8 mouse cellular contexts compared by ENCODE assay signal in the genomic region with DNA sequence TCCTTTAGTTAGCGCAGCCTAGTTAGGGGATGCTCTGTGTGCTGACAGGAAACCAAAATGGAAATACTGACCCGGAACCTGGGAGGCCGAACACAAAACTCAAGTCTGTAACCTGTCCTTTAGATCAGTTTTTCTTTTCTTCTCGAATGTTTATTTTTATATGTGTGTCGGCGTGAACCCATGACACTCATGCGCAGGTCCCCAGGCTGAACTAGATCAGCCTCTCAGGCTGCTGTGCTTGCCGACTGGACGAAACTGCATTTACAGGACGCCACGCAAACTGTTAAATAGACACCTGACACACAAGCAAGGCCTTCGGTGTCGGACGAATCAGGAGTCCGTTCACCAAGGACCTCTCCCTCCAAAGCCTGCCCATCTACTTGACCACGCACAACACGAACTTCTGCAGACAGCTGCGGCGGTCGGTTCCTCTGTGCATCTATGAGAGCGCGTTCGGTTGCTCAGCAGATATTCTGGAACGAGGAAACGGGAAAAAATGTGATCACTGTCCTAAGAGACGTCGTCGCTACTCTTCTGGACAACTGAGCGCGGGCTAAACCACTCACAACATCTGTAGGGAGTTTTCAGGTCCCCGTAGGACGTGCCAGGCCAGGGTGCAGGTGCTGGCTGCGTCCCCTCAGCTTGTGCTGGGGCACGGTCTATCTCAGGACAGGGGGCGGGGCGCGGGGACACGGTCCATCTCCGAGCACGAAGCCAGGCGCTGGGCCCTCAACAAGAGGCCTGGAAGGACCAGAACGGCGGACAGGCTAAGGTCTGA. TPM values are rescaled to one million over a fixed set of nuclear protein-coding genes. Genes with fewer than 3 reads are reported as not detected.
A peak's percentile ranks its signal among the peaks of the same experiment; 100 is the strongest.
DNase-seq lines count a peak whose midpoint lies in the region; ATAC-seq and TF ChIP-seq lines count a peak whose summit lies in the region.

No protein-coding gene starts in this region.

- H3K4me2 ChIP-seq in neural tube, embryonic 11.5 days (ENCODE audit: low read depth): peak overlapping the region; percentile 62
- H3K4me2 ChIP-seq in forebrain, embryonic 13.5 days: peak overlapping the region; percentile 88
- peak overlapping the region; percentile 87 for H3K4me2 ChIP-seq in liver, embryonic 14.5 days (ENCODE audit: low read depth)
- H3K4me2 ChIP-seq in stomach, postnatal 0 days (replicated peaks; ENCODE audit: low read depth): peak overlapping the region; percentile 73

- no peak overlapping the region; the same call in 1 of the 2 replicates for H3K27ac ChIP-seq in neural tube, embryonic 11.5 days (ENCODE audit: low read depth, low read length)
- H3K27ac ChIP-seq in forebrain, embryonic 13.5 days: peak overlapping the region; percentile 93
- H3K27ac ChIP-seq in liver, embryonic 14.5 days: peak overlapping the region; percentile 83
- peak overlapping the region; percentile 87 for H3K27ac ChIP-seq in stomach, postnatal 0 days (replicated peaks)

- no peaks in the 10 kb centered on the region for H3K9me3 ChIP-seq in neural tube, embryonic 11.5 days (ENCODE audit: control insufficient read depth, low read length)
- H3K9me3 ChIP-seq in forebrain, embryonic 13.5 days (replicated peaks): no peaks in the 10 kb centered on the region
- H3K9me3 ChIP-seq in liver, embryonic 14.5 days (ENCODE audit: control insufficient read depth, low read length): no peaks in the 10 kb centered on the region
- no peaks in the 10 kb centered on the region for H3K9me3 ChIP-seq in stomach, postnatal 0 days (ENCODE audit: control insufficient read depth, low read length)

- no peaks in the 10 kb centered on the region for H3K27me3 ChIP-seq in neural tube, embryonic 11.5 days (ENCODE audit: control insufficient read depth, insufficient read depth, low read length)
- peaks cover 6% of the 10 kb centered on the region; the same call in 1 of the 2 replicates for H3K27me3 ChIP-seq in forebrain, embryonic 13.5 days
- no peaks in the 10 kb centered on the region for H3K27me3 ChIP-seq in liver, embryonic 14.5 days (ENCODE audit: control insufficient read depth, insufficient read depth, low read length)
- no peaks in the 10 kb centered on the region for H3K27me3 ChIP-seq in stomach, postnatal 0 days (ENCODE audit: control insufficient read depth, insufficient read depth, low read length)

- DNase-seq in embryo, embryonic 10 days (ENCODE audit: low spot score): peak; percentile 45
- no peak for DNase-seq in embryo, embryonic 10.5 days (ENCODE audit: low spot score)
- DNase-seq in neural tube, embryonic 11.5 days (ENCODE audit: low spot score): no peak
- DNase-seq in neural tube, embryonic 10.5 days (ENCODE audit: extremely low spot score, low spot score): no peak
- DNase-seq in liver, embryonic 14.5 days (ENCODE audit: low read depth in 3 of 3, low spot score in 3 of 3): peak in 2 of 3 experiments; percentile 19 to 36
- DNase-seq in stomach, postnatal 0 days (ENCODE audit: low spot score): no peak
- no peak for DNase-seq in right cerebral cortex, postnatal 4 days

- TF ChIP-seq EP300 in liver, embryonic 14.5 days (IDR thresholded peaks at IDR 0.05; ENCODE audit: low read depth): no peak
- TF ChIP-seq EP300 in stomach, postnatal 0 days (optimal IDR thresholded peaks at IDR 0.05): no peak

- no peak; the same call in 1 of the 2 replicates for ATAC-seq in neural tube, embryonic 11.5 days (ENCODE audit: insufficient read depth, low FRiP score, low TSS enrichment)
- no peak for ATAC-seq in forebrain, embryonic 13.5 days
- peak; percentile 56 for ATAC-seq in liver, embryonic 14.5 days (ENCODE audit: insufficient read depth)
- ATAC-seq in stomach, postnatal 0 days (ENCODE audit: low FRiP score, low TSS enrichment): no peak

- peak overlapping the region; percentile 54 for H3K9ac ChIP-seq in neural tube, embryonic 11.5 days (ENCODE audit: low read length)
- H3K9ac ChIP-seq in forebrain, embryonic 13.5 days: peak overlapping the region; percentile 62
- peak overlapping the region; percentile 78 for H3K9ac ChIP-seq in liver, embryonic 14.5 days (replicated peaks)
- H3K9ac ChIP-seq in stomach, postnatal 0 days (ENCODE audit: low read length): peak overlapping the region; percentile 63

- peaks cover 8% of the 10 kb centered on the region for H3K4me1 ChIP-seq in neural tube, embryonic 11.5 days (ENCODE audit: control insufficient read depth, insufficient read depth, low read length)
- H3K4me1 ChIP-seq in forebrain, embryonic 13.5 days: peaks cover 25% of the 10 kb centered on the region
- H3K4me1 ChIP-seq in liver, embryonic 14.5 days (replicated peaks; ENCODE audit: control insufficient read depth in 2 of 2, insufficient read depth in 2 of 2, low read length in 1 of 2): peaks cover 11 to 17% of the 10 kb centered on the region in 2 experiments
- no peaks in the 10 kb centered on the region for H3K4me1 ChIP-seq in stomach, postnatal 0 days (replicated peaks; ENCODE audit: control insufficient read depth, insufficient read depth)

- WGBS in neural tube, embryonic 11.5 days: 10% methylated on average over 43 of the region's 43 CpGs
- WGBS in forebrain, embryonic 13.5 days: 11% methylated on average over 43 of the region's 43 CpGs
- WGBS in liver, embryonic 14.5 days (ENCODE audit: insufficient replicate concordance): 12% methylated on average over 43 of the region's 43 CpGs
- 9% methylated on average over 43 of the region's 43 CpGs for WGBS in stomach, postnatal 0 days

- peak overlapping the region; percentile 94 for H3K4me3 ChIP-seq in neural tube, embryonic 11.5 days (ENCODE audit: low read depth, low read length)
- H3K4me3 ChIP-seq in forebrain, embryonic 13.5 days: peak overlapping the region; percentile 86
- H3K4me3 ChIP-seq in liver, embryonic 14.5 days (ENCODE audit: insufficient read depth in 1 of 2, low read depth in 2 of 2, low read length in 2 of 2): peak overlapping the region; percentile 74 to 81
- peak overlapping the region; percentile 98 for H3K4me3 ChIP-seq in stomach, postnatal 0 days (ENCODE audit: low read depth, low read length)

- peaks cover 8% of the 10 kb centered on the region for H3K36me3 ChIP-seq in neural tube, embryonic 11.5 days (ENCODE audit: control insufficient read depth, insufficient read depth, low read length)
- peaks cover 24% of the 10 kb centered on the region for H3K36me3 ChIP-seq in forebrain, embryonic 13.5 days (ENCODE audit: poor library complexity, severe bottlenecking)
- H3K36me3 ChIP-seq in liver, embryonic 14.5 days (replicated peaks; ENCODE audit: control insufficient read depth, insufficient read depth, low read depth): peaks cover 27% of the 10 kb centered on the region
- H3K36me3 ChIP-seq in stomach, postnatal 0 days (ENCODE audit: control insufficient read depth, insufficient read depth, low read length): peaks cover 14% of the 10 kb centered on the region; the same call in 1 of the 2 replicates

- no peak for TF ChIP-seq CTCF in liver, embryonic 14.5 days (IDR thresholded peaks at IDR 0.05; ENCODE audit: low read depth)
- TF ChIP-seq CTCF in stomach, postnatal 0 days (IDR thresholded peaks at IDR 0.05; ENCODE audit: low read depth): no peak

RNA-seq across cellular contexts. Expression of a gene that starts 0.7 kb away (rescaled TPM):
- polyA plus RNA-seq in neural tube, embryonic 11.5 days (2014; fragmentation: Nextera tagmentation; extraction: Ambion mirVana): 243 and 250 TPM in 2 replicates
- 190 and 192 TPM in 2 replicates for polyA plus RNA-seq in forebrain, embryonic 13.5 days (2015; fragmentation: Nextera tagmentation; extraction: Ambion mirVana)
- polyA plus RNA-seq in liver, embryonic 14.5 days (2012; rRNA removed): 104 and 107 TPM in 2 replicates
- polyA plus RNA-seq in liver, embryonic 14.5 days (2014; fragmentation: Nextera tagmentation; extraction: Ambion mirVana): 178 and 182 TPM in 2 replicates
- polyA plus RNA-seq in stomach, postnatal 0 days (2015; fragmentation: Nextera tagmentation; extraction: Ambion mirVana): 177 and 205 TPM in 2 replicates

RNA-seq across cellular contexts. Expression of a gene that starts 14.6 kb away (rescaled TPM):
- polyA plus RNA-seq in neural tube, embryonic 11.5 days (2014; fragmentation: Nextera tagmentation; extraction: Ambion mirVana): 12.1 and 12.5 TPM in 2 replicates
- polyA plus RNA-seq in forebrain, embryonic 13.5 days (2015; fragmentation: Nextera tagmentation; extraction: Ambion mirVana): 36.4 and 37.5 TPM in 2 replicates
- 0.46 and 0.77 TPM in 2 replicates for polyA plus RNA-seq in liver, embryonic 14.5 days (2012; rRNA removed)
- 0.19 and 0.39 TPM in 2 replicates for polyA plus RNA-seq in liver, embryonic 14.5 days (2014; fragmentation: Nextera tagmentation; extraction: Ambion mirVana)
- 2.6 and 3.2 TPM in 2 replicates for polyA plus RNA-seq in stomach, postnatal 0 days (2015; fragmentation: Nextera tagmentation; extraction: Ambion mirVana)

RNA-seq across cellular contexts. Expression of a gene that starts 22.3 kb away (rescaled TPM):
- polyA plus RNA-seq in neural tube, embryonic 11.5 days (2014; fragmentation: Nextera tagmentation; extraction: Ambion mirVana): 3.7 and 3.8 TPM in 2 replicates
- polyA plus RNA-seq in forebrain, embryonic 13.5 days (2015; fragmentation: Nextera tagmentation; extraction: Ambion mirVana): 1.7 and 2.1 TPM in 2 replicates
- 7.3 TPM in 2 replicates for polyA plus RNA-seq in liver, embryonic 14.5 days (2012; rRNA removed)
- 6.8 and 7.0 TPM in 2 replicates for polyA plus RNA-seq in liver, embryonic 14.5 days (2014; fragmentation: Nextera tagmentation; extraction: Ambion mirVana)
- polyA plus RNA-seq in stomach, postnatal 0 days (2015; fragmentation: Nextera tagmentation; extraction: Ambion mirVana): 94.8 and 103 TPM in 2 replicates

RNA-seq across cellular contexts. Expression of a gene that starts 54.9 kb away (rescaled TPM):
- polyA plus RNA-seq in neural tube, embryonic 11.5 days (2014; fragmentation: Nextera tagmentation; extraction: Ambion mirVana): 3.6 and 5.1 TPM in 2 replicates
- polyA plus RNA-seq in forebrain, embryonic 13.5 days (2015; fragmentation: Nextera tagmentation; extraction: Ambion mirVana): 1.3 and 1.7 TPM in 2 replicates
- polyA plus RNA-seq in liver, embryonic 14.5 days (2012; rRNA removed): 16.5 and 17.5 TPM in 2 replicates
- polyA plus RNA-seq in liver, embryonic 14.5 days (2014; fragmentation: Nextera tagmentation; extraction: Ambion mirVana): 12.7 and 15.2 TPM in 2 replicates
- polyA plus RNA-seq in stomach, postnatal 0 days (2015; fragmentation: Nextera tagmentation; extraction: Ambion mirVana): 1.3 and 2.3 TPM in 2 replicates

Comparison
In these comparisons a context has a peak if more than half of its experiments do, and no peak if none do; other contexts are left out.
1. DNase-seq: peak in embryo, embryonic 10 days (single experiment) and liver, embryonic 14.5 days (2 of 3); none in embryo, embryonic 10.5 days (single experiment), neural tube, embryonic 11.5 days (single experiment), neural tube, embryonic 10.5 days (single experiment), stomach, postnatal 0 days (single experiment) and right cerebral cortex, postnatal 4 days (single experiment).
2. RNA of a gene that starts 22.3 kb away (polyA plus RNA-seq): 94.8 to 103 TPM in stomach, postnatal 0 days; 6.8 to 7.3 TPM in liver, embryonic 14.5 days, 3.7 to 3.8 TPM in neural tube, embryonic 11.5 days and 1.7 to 2.1 TPM in forebrain, embryonic 13.5 days; every median in the first group is over 10 times any median in the second.
3. Peak in every context shown above with its lines, with median percentiles within 50 percentile points of each other: H3K4me2 ChIP-seq, H3K4me3 ChIP-seq and H3K9ac ChIP-seq.